Mouse (Mus musculus) T-helper 2 cell (primary cell): ENCODE results near the gene Ddx39.

ENCODE experiments used
- in situ Hi-C: fragments of 300-600 bp; cut with MboI, MseI; formaldehyde crosslinking; loops from one replicate; pipeline ENCODE4 v1.15.1; 2025; ENCODE audit warnings: high pct_unique_total_duplicates

The Ddx39 gene

DNA sequence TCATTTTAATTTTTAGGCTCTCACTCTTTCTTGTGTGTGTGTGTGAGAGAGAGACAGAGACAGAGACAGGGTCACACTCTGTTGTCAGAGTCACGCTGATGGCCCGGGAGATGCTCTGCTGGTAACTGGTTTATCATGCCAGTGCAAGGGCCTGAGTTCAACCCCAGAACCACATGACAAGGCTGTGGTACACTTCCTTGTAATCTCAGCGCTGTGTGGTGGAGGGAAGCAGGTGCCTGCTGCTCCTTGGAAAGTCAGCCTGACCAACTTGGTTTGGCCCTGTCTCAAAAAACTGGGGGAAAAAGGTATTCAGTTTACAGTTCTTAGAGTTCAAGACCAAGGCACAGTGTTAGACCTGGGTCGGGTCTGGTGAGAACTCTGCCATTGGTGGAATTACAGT, 52.5 kb downstream of the Ddx39 start:
- in situ Hi-C loops = no loop called here

DNA sequence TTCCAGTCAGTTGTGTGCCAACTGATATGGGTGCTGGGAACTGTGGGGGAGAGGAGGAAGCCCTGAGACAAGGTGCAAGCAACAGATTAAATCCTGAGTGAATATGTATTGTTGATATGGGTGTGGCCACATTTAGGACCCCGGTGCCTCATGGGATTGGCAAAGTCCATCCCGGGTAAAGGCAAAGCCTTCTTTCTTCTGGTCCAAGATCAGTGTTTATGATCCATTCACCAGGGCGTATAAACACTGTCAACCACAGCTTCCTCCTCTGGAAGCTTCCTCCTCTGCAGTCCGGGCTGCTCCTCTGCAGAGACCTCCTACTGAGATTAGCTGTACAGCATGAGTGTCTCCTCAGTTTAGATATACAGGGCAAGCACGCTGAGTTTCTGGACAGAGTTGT, 53.5 kb downstream of the Ddx39 start:
- in situ Hi-C loops = no loop called here

DNA sequence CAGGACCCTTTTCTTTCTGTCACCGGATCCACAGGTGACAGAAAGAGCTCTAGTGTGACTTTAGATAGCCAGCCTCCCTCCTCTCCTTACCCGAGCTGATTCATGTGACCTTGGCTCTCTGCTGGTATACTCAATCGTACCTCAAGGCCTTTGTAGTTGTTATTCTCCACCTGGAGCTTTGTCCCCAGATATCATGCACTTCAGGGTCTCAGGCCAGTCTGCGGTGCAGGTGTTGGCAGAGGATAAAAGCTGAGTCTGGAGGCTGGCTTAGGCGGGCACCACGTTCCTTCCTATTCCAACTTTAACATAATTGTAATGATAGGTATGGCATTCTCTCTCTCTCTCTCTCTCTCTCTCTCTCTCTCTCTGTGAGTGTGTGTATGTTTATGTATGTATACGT, 54.7 kb downstream of the Ddx39 start:
- in situ Hi-C loops = no loop called here

GRCm38 (mm10) chr8:83770669-83771068, 55.7 kb downstream of the Ddx39 start:
- in situ Hi-C loops = no loop called here

DNA sequence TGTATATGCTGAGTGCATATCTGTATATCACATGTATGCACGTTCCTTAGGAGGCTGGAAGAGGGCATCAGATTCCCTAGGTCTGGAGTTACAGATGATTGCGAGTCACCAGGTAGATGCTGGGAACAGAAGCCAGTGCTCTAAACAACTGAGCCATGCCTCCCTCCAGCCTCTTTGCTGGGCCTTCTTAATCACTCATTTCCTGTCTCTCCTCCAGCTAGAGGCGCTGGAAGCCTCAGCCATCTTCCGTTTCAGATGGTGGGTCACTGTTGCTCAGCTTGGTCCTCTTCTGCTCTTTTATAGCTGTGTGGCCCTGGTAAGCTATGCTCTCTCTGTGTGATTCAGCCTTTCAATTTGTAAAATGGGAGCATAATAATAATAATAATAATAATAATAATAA, 56.8 kb downstream of the Ddx39 start:
- in situ Hi-C loops = no loop called here

- in situ Hi-C loops = no loop called here
These were observed 57.9 kb downstream of the Ddx39 start for GRCm38 (mm10) chr8:83772701-83773451.

DNA sequence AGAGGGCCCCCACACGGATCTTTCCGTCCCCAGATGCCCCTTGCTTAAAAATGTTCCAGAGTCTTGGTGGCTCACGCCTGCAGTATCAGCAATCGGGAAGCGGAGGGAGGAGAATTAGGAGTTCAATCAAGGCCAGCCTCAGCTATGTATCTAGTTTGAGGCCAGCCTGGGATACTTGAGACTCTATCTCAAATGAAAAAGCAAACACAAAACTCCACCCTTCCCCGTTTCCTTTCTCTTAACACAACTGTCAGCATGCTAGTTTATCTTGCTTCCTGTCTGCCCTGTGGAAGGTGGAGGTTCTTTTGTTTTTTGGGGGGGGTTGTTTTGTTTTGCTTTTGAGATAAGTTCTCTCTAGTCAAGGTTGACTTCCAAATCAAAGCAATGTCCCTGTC, 58.5 kb downstream of the Ddx39 start:
- in situ Hi-C loops = no loop called here

- in situ Hi-C loops = no loop called here
These were observed 59.2 kb downstream of the Ddx39 start for GRCm38 (mm10) chr8:83774221-83774620.
